Mouse (Mus musculus) stomach, postnatal 0 days (tissue): ENCODE measurements around the gene Nfib.

ENCODE experiments used
- CTCF ChIP-seq: IDR thresholded peaks from 2 replicates; pipeline ENCODE4 v1.5.1; 2016; ENCODE audit warnings: antibody characterized with exemption, low read depth, mild to moderate bottlenecking, moderate library complexity
- EP300 ChIP-seq: optimal IDR thresholded peaks from 2 replicates; pipeline ENCODE3; 2016; ENCODE audit warnings: antibody characterized with exemption

GRCm38 (mm10) chr4:82463189-82463715 is 242.3 kb downstream of the Nfib start:
- no peak for TF ChIP-seq EP300
- TF ChIP-seq CTCF, result no peak
